Mouse (Mus musculus): ENCODE data around the gene Elmo3.

- TF ChIP-seq CTCF (IDR thresholded peaks at IDR 0.05) (no peak), EP300 (IDR thresholded peaks at IDR 0.05) (no peak; the same call in 1 of the 2 replicates)
These were observed 34.7 kb downstream of the Elmo3 start for GRCm38 (mm10) chr8:105339886-105340635.
